Mouse (Mus musculus) central nervous system, embryonic 11.5 days (tissue): ENCODE results near the gene Krtap27-1. TPM values are rescaled to one million over a fixed set of nuclear protein-coding genes. Genes with fewer than 3 reads are reported as not detected.

Source experiments
- polyA plus RNA-seq: library from polyadenylated mRNA; depleted of rRNA; stranded (reverse); fragments of >200 nt; gene quantifications from 2 replicates; pipeline ENCODE4 v1.2.3, GENCODE M21; 2012; rRNA removed

The Krtap27-1 gene
- polyA plus RNA-seq, result not detected in 2 replicates

DNA sequence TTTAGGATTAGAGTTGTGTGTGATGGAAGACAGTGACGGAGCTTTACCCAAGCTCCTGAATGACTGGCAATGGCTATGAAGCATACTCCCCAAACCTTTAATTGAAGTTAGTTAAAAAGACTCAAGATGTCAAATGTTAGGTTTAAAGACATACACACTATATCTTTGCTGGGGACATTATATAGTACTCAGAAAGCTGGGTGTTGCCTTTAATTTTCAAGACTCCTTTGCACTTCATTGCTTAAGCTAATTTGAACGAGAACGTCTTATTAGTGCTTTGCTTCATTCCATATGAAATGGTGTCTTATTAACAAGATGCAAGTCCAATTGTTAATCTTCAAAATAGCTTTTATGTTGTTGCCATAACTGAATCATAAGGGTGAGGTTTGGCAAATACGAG is at the start of gene Krtap27-1:
Gene Krtap27-1 (minus strand): TSS at position 101 of the 400 bp plus-strand sequence.

DNA sequence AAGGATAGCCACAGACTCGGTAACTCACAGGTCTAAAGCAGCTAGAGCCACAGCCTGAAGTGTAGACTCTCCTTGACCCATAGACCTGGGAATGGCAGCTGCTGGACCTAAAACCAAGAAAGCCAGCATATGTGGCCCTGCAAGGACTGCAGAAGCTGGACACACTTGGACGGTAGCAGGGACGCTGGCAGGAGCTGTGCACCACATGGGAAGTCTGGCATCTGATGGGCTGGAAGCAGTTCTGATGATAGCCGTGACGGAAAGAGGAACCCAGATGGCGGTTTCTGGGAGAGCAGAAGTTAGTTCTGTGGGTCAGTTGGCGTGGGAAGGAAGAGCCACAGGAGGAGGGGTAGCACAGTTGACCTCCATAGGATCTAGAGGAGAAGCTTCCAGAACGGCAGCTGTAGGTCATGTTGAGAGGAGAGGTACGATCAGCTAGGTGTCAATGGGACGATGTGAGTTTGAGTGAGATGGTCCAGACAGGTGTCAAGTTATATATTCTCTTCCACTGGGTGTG is 36.1 kb upstream of the Krtap27-1 start, which contains the start of gene 2310061N02Rik:
Gene 2310061N02Rik (minus strand): TSS at position 467 of the 517 bp plus-strand sequence.

DNA sequence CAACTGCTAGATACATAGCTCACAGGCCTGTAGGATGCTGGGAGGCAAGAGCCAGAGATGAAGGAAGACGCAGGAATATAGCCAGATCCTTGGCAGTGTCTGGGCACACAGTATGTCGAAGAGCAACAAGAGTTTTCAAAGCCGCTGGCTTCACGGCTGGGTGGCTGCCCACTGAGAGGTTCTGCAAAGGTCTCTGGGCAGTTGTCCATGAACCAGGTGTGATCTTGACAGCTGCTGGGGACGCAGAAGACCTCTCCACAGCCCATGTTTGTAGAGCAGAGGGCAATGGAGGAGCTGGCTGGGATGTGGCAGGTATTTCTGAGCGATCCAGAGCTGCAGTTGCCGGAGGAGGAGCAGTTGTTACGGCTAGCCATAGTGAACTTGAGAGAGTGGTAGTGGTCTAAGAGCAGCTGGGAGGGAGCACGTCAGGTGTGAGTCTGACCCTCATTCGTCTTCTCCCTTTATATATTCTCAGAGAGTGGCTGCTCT is 24.1 kb downstream of the Krtap27-1 start, which contains the start of gene Krtap26-1:
Gene Krtap26-1 (minus strand): TSS at position 439 of the 489 bp plus-strand sequence.

DNA sequence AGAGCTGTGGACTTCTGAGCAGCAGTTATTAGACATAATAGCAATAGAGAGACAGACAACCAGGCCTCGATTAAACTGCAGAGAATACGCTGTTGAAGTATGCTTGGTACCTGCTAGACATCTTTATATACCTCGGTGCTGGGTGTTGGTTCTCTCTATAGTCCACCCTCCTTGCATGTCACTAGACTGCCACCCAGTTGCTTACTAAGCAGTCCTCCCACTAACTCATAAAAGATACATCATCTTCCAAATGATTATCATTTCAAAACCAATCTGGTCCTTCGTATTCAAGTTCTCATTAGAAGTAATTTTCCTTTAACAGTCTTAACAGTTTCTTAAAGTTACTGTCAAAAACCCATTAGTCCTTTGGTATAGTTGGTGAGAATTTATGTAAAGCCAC is 43.9 kb downstream of the Krtap27-1 start, which contains the start of gene 2310079G19Rik:
Gene 2310079G19Rik (minus strand): TSS at position 101 of the 400 bp plus-strand sequence.

Other genes starting within 250 kb of the Krtap27-1 start
- not detected in 2 replicates for gene Cldn17, start 164.7 kb downstream of the Krtap27-1 start, polyA plus RNA-seq
- 0.12 and 0.83 TPM in 2 replicates for gene Cldn8, start 108.5 kb downstream of the Krtap27-1 start, polyA plus RNA-seq
- not detected in 2 replicates for gene Krtap24-1, start 59.4 kb downstream of the Krtap27-1 start, polyA plus RNA-seq
- not detected in 2 replicates for gene 2310079G19Rik, start 44.0 kb downstream of the Krtap27-1 start, polyA plus RNA-seq
- not detected in 2 replicates for gene Krtap26-1, start 23.9 kb downstream of the Krtap27-1 start, polyA plus RNA-seq
- not detected in 2 replicates for gene 2310061N02Rik, start 36.3 kb upstream of the Krtap27-1 start, polyA plus RNA-seq
- gene Krtap13-1, start 57.2 kb upstream of the Krtap27-1 start, polyA plus RNA-seq, result not detected in 2 replicates
- not detected in 2 replicates for gene Krtap13, start 80.0 kb upstream of the Krtap27-1 start, polyA plus RNA-seq
- not detected in 2 replicates for gene 2310034C09Rik, start 87.2 kb upstream of the Krtap27-1 start, polyA plus RNA-seq
- gene 2310057N15Rik, start 102.5 kb upstream of the Krtap27-1 start, polyA plus RNA-seq, result not detected in 2 replicates
- not detected in 2 replicates for gene Gm5965, start 106.2 kb upstream of the Krtap27-1 start, polyA plus RNA-seq
- gene Gm20741, start 140.5 kb upstream of the Krtap27-1 start, polyA plus RNA-seq, result not detected in 2 replicates
- not detected in 2 replicates for gene Krtap15, start 148.5 kb upstream of the Krtap27-1 start, polyA plus RNA-seq
- gene Krtap14, start 154.5 kb upstream of the Krtap27-1 start, polyA plus RNA-seq, result not detected in 2 replicates
- gene Krtap19-1, start 197.7 kb upstream of the Krtap27-1 start, polyA plus RNA-seq, result not detected in 2 replicates
- gene Krtap19-2, start 202.6 kb upstream of the Krtap27-1 start, polyA plus RNA-seq, result not detected in 2 replicates
- not detected in 2 replicates for gene Krtap19-3, start 206.4 kb upstream of the Krtap27-1 start, polyA plus RNA-seq
- gene Krtap19-4, start 213.4 kb upstream of the Krtap27-1 start, polyA plus RNA-seq, result not detected in 2 replicates
- gene Krtap19-5, start 224.8 kb upstream of the Krtap27-1 start, polyA plus RNA-seq, result not detected in 2 replicates